Mouse (Mus musculus) MEL-GATA-1-ER (cell line): ENCODE results near the gene Spg20.
A peak's percentile ranks its signal among the peaks of the same experiment; 100 is the strongest.

Experiments used
- DNase-seq: peaks from one replicate; pipeline ENCODE4 v3.0.0-alpha.2; 2012; ENCODE audit warnings: low read depth; ENCODE audit errors: extremely low read depth

The Spg20 gene

DNA sequence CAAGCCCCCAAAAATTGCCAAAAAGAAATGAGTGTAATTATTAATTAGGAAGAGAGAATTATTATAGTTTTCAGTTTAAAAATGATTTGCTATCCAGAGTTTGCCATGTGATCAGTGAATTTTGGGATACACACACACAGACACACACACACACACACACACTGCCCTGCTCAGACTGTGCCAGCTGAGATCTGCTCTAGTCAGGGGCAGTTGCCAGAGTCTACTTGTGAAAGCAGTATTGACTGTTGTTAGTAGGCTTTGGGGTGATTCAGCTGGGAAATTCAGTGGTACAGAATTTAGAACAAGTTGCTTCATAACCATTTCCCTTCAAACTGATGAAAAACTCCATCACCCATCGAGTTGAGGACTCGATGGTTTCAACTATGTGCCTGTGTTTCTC, 35.2 kb downstream of the Spg20 start:
- DNase-seq, result no peak

DNA sequence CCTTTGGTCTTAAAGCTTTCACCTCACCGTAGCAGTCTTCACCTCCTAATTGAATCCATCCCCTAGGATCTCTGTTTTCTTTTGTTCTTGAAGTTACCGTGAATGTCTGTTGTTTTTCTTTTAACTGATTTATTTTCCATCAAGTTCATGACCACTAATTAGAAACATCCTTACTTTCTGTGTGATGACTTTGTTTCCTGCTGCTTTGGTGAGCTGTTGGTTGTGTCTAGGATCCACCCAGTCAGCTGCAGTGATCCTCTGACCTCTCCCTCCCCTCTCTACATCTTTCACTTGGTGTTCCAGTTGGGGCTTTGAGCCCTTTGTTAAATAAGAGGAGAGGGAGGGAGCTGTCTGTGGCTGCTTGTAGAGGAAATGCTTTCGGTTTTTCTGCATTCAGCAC, 36.2 kb downstream of the Spg20 start:
- no peak for DNase-seq

DNA sequence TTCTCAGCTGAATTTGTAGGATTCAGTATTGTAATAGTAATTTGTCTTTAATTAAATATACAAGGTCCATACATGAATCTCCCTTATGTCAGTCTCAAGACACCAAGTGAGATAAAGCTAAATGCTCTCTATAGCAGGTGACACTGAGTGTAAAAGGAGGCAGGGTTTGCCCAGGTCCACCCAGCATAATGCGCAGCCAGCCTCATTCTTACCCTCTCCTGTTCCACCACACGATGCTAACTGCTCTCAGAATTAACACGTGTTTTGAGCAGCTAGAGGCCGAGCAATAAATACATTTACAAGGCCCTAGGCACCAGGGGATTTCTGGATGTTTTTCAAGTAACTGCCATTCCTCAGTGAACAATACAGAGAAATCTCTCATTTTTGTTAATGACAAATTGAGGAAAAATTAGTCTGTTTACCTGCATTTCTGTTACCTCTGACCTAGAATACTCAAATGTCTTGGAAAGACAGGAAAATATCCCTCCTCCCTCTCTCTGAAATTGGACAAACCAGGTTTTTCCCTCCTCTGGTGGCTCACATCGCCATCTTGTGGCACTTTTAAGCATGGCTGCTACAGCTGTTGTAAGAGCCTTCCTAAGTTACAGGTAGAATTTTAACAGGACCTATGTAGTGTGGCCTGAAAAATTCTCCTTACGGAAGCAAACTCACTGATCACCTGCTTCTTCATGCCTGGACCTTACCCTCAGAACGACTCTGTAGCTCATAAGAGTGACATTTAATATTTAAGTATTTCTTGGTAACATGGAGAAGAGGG, 39.9 kb downstream of the Spg20 start:
- DNase-seq, result peak; percentile 7

DNA sequence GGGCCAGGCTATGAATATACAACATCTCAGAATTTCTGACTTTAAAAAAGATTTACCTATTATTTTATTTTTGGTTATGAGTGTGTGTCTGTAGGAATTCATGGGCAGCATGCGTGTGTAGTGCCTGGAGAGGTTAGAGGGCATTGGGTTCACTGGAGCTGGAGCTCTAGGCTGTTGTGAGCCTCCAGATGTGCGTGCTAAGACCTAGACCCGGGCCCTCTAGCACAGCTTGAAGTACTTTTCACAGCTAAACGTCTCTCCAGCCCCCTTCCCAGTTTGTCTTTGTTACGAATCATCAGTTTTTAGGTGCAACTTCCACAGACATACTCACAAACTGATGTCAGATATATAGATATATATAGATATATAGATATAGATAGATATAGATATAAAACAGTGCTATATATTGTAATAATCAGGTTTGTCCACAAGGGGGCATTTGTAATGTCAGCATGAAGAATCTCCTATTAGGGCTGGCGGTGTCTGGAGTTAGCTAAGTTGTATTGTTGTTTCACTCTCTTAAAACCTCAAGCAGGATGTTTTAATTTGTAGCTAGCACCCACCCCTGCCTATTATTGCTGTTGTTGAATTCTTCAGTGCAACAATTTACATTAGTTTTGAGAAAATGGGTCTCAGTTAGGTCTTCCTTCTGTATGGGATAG, 40.9 kb downstream of the Spg20 start:
- DNase-seq, result peak; percentile 26

DNA sequence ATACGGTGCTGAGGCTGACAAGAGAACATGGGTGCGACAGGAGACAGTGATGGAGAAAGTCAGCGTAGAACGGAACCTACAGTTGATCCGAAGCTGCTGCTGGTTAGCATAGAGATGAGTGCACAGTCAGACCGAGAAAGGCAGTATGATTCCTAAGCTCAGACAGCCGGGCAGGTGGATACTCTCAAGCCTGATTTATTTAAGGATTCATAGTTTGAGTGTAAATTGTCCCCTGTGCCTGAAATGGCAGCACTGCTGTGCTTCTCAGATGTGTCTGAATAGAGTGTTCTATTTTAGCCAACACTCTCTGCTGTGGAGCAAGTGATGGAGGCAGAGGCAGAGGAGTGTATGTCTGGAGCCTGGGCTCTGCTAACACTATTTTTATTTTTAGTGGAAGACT, 42.3 kb downstream of the Spg20 start:
- DNase-seq, result no peak

DNA sequence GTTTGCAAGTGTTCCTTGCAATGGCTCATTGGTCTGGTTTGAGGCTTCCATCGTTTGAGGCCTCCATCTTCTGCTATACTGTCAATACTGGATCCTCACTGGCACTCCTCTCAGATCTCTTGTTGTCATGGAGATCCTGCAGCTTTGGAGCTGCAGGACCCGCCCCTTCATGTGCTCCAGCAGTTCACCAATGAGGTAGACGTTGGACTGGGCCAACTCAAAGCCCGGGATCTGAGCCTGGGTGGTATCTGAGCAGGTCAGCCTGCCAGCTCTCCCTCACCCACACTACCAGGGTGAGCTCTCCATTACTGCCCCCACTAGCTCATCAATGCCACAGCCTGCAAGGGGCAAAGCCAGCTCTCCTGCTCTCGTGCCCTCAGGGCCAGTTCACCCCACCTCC, 45.5 kb downstream of the Spg20 start:
- no peak for DNase-seq

DNA sequence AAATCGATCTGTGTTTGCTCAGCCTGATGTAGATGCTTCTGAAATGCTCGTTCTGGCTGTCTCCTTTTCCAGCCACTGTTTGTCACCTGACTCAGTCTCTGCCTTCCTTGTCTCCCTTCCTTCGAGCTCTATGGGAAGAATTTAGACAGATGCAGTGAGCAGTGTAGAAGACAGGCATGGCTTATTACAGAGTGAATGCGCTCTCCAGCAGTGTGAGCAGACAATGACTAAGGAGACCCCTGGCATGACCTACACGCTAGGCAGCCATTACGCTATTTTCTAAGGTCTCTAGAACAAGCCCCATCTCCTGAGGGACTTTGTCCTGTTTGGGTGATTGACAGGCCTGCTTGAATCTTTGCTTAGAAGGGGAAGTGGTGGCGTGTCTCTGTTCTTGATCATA, 49.2 kb downstream of the Spg20 start:
- DNase-seq, result no peak

DNA sequence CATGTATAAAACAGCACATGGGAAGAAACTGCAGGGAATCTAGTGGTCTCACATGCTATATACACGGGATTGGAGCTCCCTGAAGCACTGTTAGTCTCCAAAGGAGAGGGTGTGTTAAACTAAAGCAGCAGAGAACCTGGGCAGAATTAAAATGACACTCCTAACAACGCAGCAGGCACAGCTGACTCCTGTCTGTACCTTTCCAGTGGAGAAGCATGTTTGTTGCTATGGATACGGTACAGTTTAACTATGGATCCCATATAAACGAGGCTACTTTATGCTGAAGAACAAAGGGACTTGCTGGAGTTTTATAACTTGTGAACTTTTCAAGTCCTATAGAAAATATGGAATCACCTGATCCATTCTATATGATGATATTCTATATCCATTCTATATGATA, 51.6 kb downstream of the Spg20 start:
- DNase-seq, result no peak

DNA sequence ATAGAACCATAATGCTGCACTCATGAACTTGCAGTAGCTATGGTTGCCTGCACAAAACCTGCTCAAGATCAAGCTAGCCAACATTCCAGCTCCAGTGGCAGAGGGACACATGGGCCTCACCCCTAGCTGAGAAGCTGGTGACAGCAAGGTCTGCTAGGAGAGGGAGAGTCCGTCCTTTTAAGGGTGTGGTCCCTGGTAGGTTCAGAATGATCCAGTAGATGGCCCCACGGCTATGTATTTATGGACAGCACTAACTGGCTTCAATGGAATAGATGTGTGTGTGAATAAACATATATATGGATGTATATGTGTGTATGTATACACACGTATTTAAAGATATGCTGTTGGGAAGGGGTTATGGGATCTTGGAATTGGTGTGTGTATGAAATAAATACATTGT, 60.6 kb downstream of the Spg20 start:
- no peak for DNase-seq

DNA sequence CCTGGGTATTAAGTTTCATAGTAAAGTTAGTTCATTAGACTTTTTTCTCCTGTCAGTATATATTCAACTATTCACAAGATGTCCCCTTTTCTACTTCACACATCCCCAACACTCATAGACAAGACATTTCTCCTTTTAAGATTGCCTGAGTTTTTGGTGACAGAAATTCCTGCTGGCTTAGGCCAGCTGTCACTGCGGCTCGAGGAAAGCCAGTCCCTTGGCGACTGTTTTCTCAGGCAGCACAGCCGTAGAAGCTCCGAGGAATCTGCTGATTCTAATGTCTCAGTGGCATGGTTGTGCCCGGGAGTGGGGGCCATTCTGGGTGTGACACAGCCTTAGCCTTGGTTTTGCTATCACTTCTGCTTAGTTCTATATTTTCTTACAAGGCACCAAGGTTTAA, 65.4 kb downstream of the Spg20 start:
- DNase-seq, result no peak

DNA sequence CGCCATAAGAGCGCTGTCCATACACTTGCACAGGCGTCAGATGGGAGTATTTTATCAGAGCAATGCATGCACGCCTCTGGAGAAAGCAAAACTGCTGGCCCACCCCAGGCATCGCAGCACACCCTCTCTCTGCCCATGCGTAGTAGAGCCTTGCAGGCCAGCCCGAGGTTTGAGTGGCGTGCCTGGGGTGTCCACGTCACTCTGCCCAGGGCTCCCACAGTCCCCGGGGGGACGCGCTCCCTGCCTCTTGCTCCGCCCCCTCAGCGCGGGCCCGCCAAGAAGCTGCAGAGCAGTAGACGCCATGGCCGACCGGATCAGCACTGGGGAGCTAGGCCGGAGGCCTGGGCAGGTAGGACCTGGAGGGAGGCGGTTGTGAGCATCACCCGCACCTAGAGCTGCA, 69.9 kb downstream of the Spg20 start, which contains the start of gene Sohlh2:
Gene Sohlh2 (plus strand): TSS at position 263 of the 400 bp plus-strand sequence.
- DNase-seq, result no peak
